Mouse (Mus musculus) adrenal gland, postnatal 36 days (tissue): Measurements from ENCODE around the gene Ms4a4c. TPM values are rescaled to one million over a fixed set of nuclear protein-coding genes. Genes with fewer than 3 reads are reported as not detected.
"Not testable (repeated sequence)": the region's sequence is repeated elsewhere in the genome, so short reads cannot be mapped to it uniquely, and the experiment has no call there.

Source experiments
- DNase-seq, 2 experiments: peaks; one replicate each; pipeline ENCODE4 v3.0.0; 2021; ENCODE audit warnings: mixed read lengths in 1 of 2
- total RNA-seq, 2 experiments: library from RNA; stranded (reverse); gene quantifications; 2 replicates each; pipeline ENCODE4 v1.2.3; 2021

Ms4a4c gene
- total RNA-seq, 2 experiments from 2014 or later = 0.72 to 0.73 TPM

GRCm38 (mm10) chr19:11464795-11465194, 60.2 kb downstream of the Ms4a4c start:
- DNase-seq = not testable (repeated sequence)

GRCm38 (mm10) chr19:11466471-11466870, 61.9 kb downstream of the Ms4a4c start:
- DNase-seq = no peak

- DNase-seq = not testable (repeated sequence)
Measured at GRCm38 (mm10) chr19:11468361-11468760, 63.8 kb downstream of the Ms4a4c start.

- not testable (repeated sequence) for DNase-seq
Measured at GRCm38 (mm10) chr19:11469215-11469614, 64.6 kb downstream of the Ms4a4c start, which contains the start of gene Ms4a6c. Gene Ms4a6c (plus strand): TSS chr19:11469366.

Other genes with a start within 250 kb of the Ms4a4c start
- not detected for gene 1700025F22Rik, start 239.4 kb upstream of the Ms4a4c start, total RNA-seq
- not detected for gene Ms4a13, start 208.0 kb upstream of the Ms4a4c start, total RNA-seq
- gene Ms4a12, start 172.3 kb upstream of the Ms4a4c start, total RNA-seq = not detected
- gene Ms4a1, start 138.5 kb upstream of the Ms4a4c start, total RNA-seq = under 1 TPM; 0.10 to 0.20 TPM
- gene Ms4a5, start 120.9 kb upstream of the Ms4a4c start, total RNA-seq = not detected
- gene Ms4a14, start 90.3 kb upstream of the Ms4a4c start, total RNA-seq = under 1 TPM in 1 of 2 experiments, not detected in 1; 0.10 TPM
- gene Ms4a7, start 68.6 kb upstream of the Ms4a4c start, total RNA-seq = 1 to 10 TPM in 1 of 2 experiments, under 1 TPM in 1; 0.79 to 2.9 TPM
- gene Ms4a4a, start 29.2 kb upstream of the Ms4a4c start, total RNA-seq = 1 to 10 TPM; 4.4 to 9.7 TPM
- under 1 TPM; 0.59 to 0.76 TPM for gene Ms4a4b, start 38.8 kb downstream of the Ms4a4c start, total RNA-seq
- 10 to 100 TPM in 1 of 2 experiments, 1 to 10 TPM in 1; 9.0 to 12.9 TPM for gene Ms4a6c, start 64.6 kb downstream of the Ms4a4c start, total RNA-seq
- under 1 TPM in 1 of 2 experiments, not detected in 1; 0.36 TPM for gene Gm8369, start 81.2 kb downstream of the Ms4a4c start, total RNA-seq
- 10 to 100 TPM in 1 of 2 experiments, 1 to 10 TPM in 1; 6.5 to 10.9 TPM for gene Ms4a6b, start 111.7 kb downstream of the Ms4a4c start, total RNA-seq
- gene Ms4a4d, start 132.0 kb downstream of the Ms4a4c start, total RNA-seq = 1 to 10 TPM; 2.3 to 3.4 TPM
- 1 to 10 TPM; 3.2 to 5.8 TPM for gene Ms4a6d, start 200.1 kb downstream of the Ms4a4c start, total RNA-seq
- gene Ms4a2, start 218.9 kb downstream of the Ms4a4c start, total RNA-seq = not detected
- not detected for gene Ms4a3, start 236.1 kb downstream of the Ms4a4c start, total RNA-seq